Mouse (Mus musculus) monocyte, adult 5-6 weeks (primary cell): Measurements from ENCODE around the gene Dhrs9. TPM values are rescaled to one million over a fixed set of nuclear protein-coding genes. Genes with fewer than 3 reads are reported as not detected.
A peak's percentile ranks its signal among the peaks of the same experiment; 100 is the strongest.

Experiments
- ATAC-seq: fragments of 153-309, 156-312 bp; replicated peaks from 2 replicates; pipeline ENCODE4 v1.8.0; 2017; ENCODE audit warnings: mild to moderate bottlenecking; ENCODE audit not compliant: low TSS enrichment, insufficient number of reproducible peaks, severe bottlenecking, poor library complexity, low FRiP score
- total RNA-seq: library from RNA; stranded (forward); fragments of 200-1000, 200-491, 200-594 nt; gene quantifications from 3 replicates; pipeline ENCODE4 v1.2.3, GENCODE M21; 2017

Gene Dhrs9
- total RNA-seq, 1 experiment from 2014 or later, result not detected

DNA sequence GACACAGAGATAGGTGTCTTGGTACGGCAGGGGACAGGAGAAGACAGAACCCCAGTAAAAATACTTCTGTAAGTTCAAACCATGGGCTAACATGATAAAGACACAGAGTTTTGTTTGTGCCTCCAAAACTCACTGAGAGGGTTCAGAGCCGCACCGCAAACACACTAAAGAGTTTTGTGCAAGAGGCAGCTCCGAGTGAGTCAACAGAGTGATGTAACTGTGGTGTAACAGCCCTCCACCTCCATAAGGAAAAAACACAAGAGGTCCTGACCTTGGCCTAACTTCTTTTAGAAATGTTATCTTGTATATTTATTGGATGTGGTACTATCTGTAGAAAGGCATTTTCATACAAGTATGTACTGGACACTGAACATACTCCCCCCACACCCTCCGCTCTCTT is 25.4 kb downstream of the Dhrs9 start:
- ATAC-seq, result no peak

DNA sequence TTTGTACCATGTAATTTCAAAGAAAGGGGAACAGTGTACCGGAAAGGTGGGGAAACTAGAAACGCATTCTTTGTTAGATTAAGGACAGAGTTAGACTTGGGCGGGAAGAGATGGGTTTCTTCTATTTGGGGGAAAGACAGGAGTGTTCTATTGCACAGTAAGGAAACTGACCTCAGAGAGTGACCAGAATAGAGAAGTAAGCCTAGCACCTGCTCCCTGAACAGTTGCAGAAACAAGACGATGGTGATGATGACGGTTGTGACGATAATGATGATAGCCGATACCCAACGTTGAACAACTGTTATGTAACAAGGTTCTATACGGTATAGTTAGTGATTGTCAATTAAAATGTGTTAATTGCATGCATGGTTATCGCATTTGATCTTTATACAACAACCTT is 34.3 kb downstream of the Dhrs9 start:
- no peak for ATAC-seq

DNA sequence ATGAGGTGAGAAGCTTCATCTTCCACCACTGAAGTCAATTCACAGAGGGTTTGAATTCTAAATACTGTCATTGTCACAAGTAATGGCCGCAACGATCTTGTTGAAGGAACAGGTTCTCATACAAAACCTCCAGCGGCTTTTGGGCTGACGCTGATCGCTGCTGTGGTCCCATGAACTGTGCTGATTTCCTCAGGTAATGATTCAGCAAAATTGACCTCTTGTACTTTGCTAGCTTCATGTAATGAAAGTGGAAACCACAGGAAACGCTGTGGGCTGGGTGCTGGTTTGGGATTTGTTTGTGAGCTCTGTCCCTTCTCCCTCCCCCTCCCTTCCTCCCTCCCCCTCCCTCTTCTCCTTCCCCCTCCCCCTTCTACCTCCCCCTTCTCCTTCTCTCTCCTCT is 34.8 kb downstream of the Dhrs9 start:
- 0 out of 2 replicates have a peak, but pooled peaks have one; percentile 31 for ATAC-seq

DNA sequence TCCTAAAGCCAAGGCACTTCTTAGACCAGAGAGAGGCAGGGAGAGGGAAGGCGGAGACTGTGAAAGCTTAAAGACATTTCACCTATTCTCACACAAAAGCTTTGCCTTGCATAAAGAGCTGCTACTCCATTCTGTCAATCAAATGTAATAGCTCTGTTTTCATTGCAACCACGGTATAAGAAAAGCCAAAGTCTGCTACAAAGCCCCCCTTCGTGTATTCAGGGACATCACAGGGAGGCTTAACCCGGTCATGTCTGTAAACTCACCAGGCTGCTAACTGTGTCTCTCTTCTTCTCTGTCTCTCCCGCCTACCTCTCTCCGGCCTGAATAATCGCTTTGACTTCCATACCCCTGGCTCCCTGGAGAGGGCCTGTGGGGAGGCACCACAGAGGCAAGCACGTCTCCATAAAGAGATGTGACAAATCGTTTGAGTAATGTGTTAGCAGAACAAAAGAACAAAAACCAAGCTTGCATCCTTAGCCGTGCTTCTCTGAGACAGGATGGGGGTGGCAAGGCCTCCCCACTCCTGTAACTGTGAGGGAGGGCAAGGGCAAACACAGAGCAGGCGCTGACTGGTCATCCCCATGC is 38.1 kb downstream of the Dhrs9 start:
- ATAC-seq, result no peak

DNA sequence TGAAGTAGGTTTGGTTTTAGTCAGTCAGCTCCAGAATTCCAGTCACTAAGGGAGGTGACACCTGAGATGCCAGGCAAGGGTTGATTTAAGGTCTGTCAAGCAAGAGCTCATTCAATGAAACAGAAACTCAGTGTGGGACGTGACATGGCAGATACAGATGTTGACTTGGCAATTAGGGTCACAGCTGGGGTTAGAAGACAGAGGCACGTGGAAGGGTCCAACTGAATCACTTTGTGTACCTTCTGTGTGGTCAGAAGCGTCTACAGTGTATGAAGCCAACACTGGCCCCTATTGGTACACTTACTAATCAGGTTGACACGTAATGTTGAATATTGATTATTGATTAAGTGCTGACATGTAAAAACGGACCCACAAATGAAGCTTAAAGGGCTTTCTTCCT is 44.6 kb downstream of the Dhrs9 start:
- ATAC-seq, result no peak

DNA sequence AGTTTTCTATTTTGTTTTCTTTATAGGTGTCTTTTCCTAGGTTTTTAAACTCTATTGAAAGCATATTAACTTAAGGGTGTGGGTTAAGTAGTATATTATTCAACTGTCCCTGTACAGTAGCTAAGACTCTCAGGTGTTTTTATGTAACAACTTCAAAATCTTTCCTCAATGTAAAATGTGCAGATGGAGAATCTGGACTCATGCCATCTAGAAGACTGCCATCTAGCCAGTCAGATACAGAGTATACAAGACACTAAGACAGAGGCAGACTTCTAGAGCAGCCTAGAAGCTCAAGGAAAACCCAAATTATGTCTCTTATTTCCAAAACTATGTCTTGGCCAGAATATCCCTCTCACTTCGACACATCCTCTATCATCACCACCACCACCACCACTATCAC is 45.8 kb downstream of the Dhrs9 start:
- no peak for ATAC-seq

DNA sequence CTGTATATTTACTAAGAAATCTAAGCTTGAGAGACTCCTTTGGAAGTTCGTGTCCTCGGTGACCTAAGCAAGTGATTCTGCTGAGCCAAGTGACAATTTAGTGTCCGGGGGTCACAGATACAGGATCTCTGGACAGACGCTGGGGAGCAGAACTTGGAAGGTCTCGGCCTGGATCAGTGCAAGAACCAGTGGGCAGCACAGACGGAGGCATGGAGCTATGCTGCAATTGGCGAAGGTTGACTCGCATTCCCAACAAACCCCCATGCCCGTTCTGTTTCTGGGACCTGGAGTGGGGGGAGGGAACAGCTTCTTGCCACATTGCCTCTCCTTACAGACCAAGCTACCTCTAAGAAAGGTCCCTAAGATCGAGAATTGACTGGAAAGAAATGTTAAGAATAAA is 46.9 kb downstream of the Dhrs9 start:
- ATAC-seq, result no peak

DNA sequence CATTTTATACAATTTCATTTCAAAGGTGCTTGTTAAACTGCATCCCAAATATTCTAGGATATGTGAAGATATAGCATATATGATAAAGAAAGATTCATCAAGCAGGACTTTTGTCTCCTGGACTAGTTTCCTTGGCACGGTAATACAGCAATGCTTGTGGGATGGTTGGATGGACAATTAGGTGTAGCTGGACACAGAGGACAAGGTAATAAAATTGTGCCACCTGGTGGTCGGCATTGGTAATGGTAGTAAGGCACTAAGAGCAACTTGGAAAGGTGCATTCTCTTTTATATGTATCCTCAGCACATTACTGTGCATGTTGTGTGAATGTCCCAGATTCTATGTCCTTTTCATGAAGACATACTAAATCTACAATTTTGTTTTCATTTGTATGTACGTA is 47.9 kb downstream of the Dhrs9 start:
- ATAC-seq, result peak; percentile 76

DNA sequence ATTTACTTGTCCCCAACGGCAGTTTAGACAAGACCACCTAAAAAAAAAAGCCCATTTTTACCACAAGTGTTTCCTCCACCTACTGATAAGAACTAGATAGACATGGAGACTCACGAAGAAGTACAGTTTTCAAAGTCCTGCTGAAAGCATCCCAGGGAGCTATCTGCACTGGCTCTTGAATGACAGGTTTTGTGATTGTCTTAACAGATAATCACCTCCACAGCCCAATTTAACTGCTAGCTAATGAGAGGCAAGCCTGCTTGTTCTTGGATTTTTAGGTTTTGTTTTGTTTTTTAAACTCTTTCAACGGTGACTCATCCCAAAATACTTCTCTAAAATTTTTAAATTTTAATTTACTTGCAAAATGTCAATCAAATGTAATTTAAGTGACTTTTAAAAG is 61.4 kb downstream of the Dhrs9 start:
- ATAC-seq, result no peak

DNA sequence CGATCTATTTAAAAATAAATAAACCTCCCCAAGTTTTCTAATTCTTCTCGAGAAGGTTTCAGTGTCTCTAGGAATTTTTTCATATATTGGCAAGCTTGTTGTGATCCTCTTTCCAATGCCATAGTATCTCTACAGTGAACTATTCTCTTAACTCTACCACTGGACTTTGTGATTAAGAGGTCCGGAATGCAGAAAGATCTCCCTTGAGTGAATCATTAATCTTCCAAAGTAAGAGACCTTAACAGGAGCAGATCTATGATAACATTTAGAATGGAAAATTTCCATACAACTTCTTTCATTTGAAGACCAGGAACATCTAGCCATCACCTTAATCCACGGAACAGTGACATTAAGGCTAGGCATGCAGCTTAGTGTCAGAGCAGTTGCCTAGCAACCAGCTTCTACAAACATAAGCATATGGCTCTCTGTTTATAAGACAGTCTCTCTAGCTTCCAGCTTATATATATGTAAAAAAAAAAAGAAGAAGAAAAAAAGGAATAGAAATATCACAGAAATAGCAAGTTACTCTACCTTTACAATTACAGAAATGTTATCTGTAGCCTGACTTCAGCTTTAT is 65.7 kb downstream of the Dhrs9 start:
- no peak for ATAC-seq

DNA sequence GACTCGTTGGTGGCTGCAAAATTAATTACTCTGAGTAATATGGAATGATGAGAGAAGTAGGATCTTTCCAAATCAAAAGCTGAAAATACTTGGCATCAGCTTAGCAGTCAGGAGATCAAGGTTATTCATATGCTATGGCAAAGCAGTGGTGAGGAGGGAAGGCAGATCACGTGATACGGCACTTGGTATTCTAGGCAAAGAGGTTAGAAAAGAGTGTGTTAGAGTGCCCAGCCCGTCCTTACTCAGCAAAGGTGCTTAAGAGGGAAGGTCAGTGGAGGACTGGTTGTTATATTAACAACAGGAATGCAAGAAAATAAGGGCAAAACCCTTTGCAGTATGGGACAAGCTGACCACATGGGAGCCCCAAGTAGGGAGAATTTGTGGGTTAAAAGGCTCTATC is 68.3 kb downstream of the Dhrs9 start:
- ATAC-seq, result no peak

DNA sequence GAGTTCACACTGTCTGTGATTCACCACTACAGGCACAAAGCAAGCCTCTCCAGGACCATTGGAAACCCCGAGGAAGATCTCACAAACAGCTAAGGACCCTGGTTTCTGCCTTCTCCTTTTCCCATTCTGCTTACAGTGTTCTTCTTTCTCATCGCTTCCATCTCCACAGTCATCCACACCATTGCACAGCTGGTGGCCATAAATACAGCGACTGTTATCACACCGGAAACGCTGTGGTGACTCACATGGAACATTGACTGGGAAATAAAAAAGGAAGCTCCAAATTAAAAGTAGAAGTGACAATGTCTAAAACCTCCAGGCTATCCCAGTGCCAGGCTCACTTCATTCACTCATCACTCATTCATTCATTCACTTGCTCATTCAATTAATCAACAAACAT is 70.9 kb downstream of the Dhrs9 start:
- no peak for ATAC-seq

Other genes with a start within 250 kb of the Dhrs9 start
- gene Nostrin, start 244.6 kb upstream of the Dhrs9 start, total RNA-seq, result 10.4 to 15.1 TPM (median 14.2 TPM) in 3 replicates
- gene Spc25, start 174.3 kb upstream of the Dhrs9 start, total RNA-seq, result 4.1 to 7.9 TPM (median 5.0 TPM) in 3 replicates
- not detected in 3 replicates for gene G6pc2, start 169.4 kb upstream of the Dhrs9 start, total RNA-seq
- gene Abcb11, start 37.8 kb upstream of the Dhrs9 start, total RNA-seq, result not detected in 3 replicates
- not detected in 3 replicates for gene Lrp2, start 205.6 kb downstream of the Dhrs9 start, total RNA-seq